Mouse (Mus musculus): ENCODE measurements at regions not wholly inside any gene's neighbourhood (a gene's known extent, or its start where the extent isn't known, plus 50 kb on each side); places are given as distances from the start of the nearest gene placed in this dataset.
A peak's percentile ranks its signal among the peaks of the same experiment; 100 is the strongest.

DNA sequence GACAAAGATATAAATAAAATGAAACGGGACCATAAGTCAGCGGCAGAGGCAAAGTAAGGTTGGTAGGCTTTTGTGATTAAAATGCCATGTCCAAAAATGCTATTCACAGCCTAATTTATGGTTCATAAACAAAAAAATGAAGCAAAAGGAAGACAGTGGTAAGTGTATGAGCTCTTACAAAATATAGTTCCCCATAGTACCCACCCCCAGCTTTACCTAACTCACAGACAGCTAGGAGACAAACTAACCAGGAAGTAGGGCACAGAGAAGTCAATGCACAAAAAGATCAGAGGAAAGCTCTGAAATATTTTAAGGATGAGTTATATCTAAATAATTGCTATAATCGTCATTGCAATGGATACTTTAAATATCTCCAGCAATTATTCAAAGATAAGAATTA is 249.9 kb downstream of the Mex3b start:
- intact Hi-C loops (cut with DNase I; ENCODE audit: low total_unique reads), result no loop called here
- no peak for DNase-seq

- intact Hi-C loops (cut with DNase I; ENCODE audit: low total_unique reads), result no loop called here
- no peak for DNase-seq
Observed at GRCm38 (mm10) chr7:83126196-83126595, 259.1 kb downstream of the Mex3b start.

DNA sequence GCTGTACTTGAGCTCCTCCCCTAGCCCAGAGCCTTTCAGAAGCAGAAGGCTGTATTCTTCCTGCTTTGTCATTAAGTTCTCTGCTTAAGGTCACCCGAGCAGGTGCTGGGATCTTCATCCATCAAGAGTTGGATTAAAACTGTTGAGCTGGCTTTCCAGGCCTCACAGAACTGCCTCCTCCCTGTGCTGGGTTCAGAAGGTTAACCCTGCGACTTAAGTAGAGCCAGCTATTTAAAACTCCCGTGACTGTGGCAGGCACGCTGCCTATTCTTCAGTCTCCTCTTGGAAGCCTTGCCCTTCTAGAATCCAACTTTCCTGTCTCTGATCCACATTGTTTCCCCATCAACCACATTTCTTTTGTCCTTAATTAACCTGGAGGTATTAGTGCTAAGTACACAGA is 273.1 kb downstream of the Mex3b start:
- peak; percentile 37 for DNase-seq
- intact Hi-C loops (cut with DNase I; ENCODE audit: low total_unique reads), result no loop called here

DNA sequence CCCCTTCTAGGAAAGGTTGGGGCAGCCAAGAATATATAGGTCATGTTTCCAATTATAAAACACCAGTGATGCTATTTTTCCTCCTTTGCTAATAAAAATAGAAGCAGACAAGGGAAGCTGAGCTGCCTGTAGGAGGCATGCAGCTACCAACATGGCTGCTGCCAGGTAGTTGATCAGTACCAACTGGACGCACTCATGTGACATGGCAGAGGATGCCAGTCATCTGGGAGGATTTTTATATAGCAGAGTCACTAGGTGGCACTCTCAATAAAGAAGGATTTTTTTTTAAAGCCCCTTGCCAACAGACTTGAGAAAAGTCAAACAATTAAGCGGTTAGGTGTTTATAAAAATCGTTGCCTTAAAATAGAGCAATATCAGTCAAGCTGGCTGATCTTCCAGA is 273.5 kb downstream of the Mex3b start:
- intact Hi-C loops (cut with DNase I; ENCODE audit: low total_unique reads), result no loop called here

GRCm38 (mm10) chr7:83144018-83144417 is 276.9 kb downstream of the Mex3b start:
- no peak for DNase-seq
- intact Hi-C loops (cut with DNase I; ENCODE audit: low total_unique reads), result no loop called here

More for the DNA sequence above, 273.5 kb downstream of the Mex3b start:
- peak; percentile 14 for DNase-seq

GRCm38 (mm10) chr7:83145551-83145950 is 278.4 kb downstream of the Mex3b start:
- no peak for DNase-seq
- intact Hi-C loops (cut with DNase I; ENCODE audit: low total_unique reads), result no loop called here

DNA sequence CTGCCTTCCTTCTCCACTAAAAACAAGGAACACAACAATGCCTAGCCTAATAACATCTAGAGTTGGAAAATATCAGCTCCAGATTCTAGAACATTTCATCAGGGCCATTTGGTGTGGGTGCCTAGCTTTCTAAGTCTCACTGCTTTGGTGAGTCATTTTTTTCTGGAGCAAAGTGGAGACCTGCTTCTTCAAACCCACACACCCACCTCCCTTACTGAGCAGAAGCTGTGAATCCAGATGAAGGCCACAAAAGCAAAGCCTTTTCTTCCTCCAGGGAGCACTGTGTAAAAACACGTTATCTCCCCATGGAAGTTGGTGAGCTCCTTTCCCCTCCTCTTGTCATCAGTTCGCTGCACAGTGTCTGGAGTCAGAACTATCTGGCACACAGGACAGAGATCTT is 294.1 kb downstream of the Mex3b start:
- no peak for DNase-seq
- intact Hi-C loops (cut with DNase I; ENCODE audit: low total_unique reads), result no loop called here

DNA sequence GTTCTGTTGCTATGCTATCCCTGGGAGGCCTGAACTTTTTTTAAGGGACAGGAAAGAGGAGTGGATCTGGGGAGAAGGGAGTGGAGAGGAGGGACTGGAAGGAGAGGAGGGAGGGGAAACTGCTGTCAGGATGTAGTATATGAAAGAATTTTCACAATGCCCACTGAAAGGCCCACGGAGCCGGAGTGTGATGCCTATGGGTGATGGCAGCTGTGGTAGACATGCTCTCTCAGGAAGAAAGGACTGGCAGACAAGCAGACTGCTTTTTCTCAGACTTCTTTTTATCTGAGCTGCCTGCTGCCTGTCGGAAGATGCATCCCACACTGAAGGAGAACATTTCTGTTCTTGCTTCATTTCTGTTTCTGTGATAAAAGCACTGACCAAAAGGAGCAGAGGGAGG is 295.7 kb downstream of the Mex3b start:
- intact Hi-C loops (cut with DNase I; ENCODE audit: low total_unique reads), result no loop called here
- DNase-seq, result no peak

GRCm38 (mm10) chr7:83179403-83179802 is 312.3 kb downstream of the Mex3b start:
- no peak for DNase-seq
- intact Hi-C loops (cut with DNase I; ENCODE audit: low total_unique reads), result no loop called here

DNA sequence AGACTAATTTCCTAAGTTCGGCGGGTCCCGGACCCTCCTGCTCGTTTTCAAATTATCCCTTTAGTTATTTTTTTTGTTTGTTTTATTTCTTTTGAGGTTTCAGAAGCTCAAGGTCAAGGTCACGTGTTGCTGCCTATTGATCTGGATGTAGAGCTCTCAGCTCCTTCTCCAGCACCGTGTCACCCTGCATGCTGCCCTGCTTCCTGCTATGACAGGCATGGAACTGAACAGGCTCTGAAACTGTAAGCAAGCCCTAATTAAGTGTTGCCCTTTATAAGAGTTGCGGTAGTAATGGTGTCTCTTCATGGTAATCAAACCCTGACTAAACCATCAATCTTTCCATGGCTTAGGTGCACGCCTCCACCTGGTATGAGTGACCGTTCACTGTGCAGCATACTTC is 319.2 kb downstream of the Mex3b start:
- intact Hi-C loops (cut with DNase I; ENCODE audit: low total_unique reads), result no loop called here
- DNase-seq, result no peak

DNA sequence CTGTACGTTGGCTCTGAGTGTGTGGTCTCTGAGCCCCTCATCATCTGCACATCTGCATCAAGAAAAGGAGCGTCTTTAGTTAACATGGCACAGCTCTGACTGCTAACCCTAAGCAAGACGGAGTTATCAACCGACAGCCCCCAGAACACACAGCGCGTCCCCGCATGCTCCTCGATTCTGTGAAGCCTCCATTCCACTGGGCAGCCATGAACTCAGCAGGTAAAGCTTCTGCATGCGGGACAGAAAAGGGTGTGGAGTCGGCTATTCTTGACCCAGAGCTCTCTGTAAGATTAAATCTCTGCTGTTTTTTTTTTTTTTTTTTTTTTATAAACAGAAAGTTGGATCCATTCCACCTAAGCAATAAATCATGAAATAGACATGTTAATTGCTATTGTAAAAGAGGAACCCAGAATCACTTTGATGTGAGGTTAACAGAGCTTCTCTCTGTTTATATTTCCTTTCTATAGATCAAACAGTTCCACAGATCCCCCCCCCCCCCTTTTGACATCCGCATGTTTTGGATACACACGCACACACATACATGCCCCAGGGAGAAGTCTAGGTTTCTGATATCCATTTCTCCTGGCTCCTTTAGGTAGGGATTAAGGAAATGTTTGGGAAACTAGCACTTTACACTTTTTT is 328.9 kb downstream of the Mex3b start:
- no peak for DNase-seq
- intact Hi-C loops (cut with DNase I; ENCODE audit: low total_unique reads), result no loop called here

- DNase-seq, result no peak
- intact Hi-C loops (cut with DNase I; ENCODE audit: low total_unique reads), result no loop called here
Observed at GRCm38 (mm10) chr7:83197490-83197889, 330.4 kb downstream of the Mex3b start.

- DNase-seq, result no peak
- intact Hi-C loops (cut with DNase I; ENCODE audit: low total_unique reads), result no loop called here
Observed at GRCm38 (mm10) chr7:83201126-83201686, 334.1 kb downstream of the Mex3b start.

- intact Hi-C loops (cut with DNase I; ENCODE audit: low total_unique reads), result no loop called here
- DNase-seq, result peak; percentile 61
Observed at GRCm38 (mm10) chr7:83201768-83202493, 334.8 kb downstream of the Mex3b start.

- intact Hi-C loops (cut with DNase I; ENCODE audit: low total_unique reads), result no loop called here
- no peak for DNase-seq
Observed at GRCm38 (mm10) chr7:83203311-83204012, 336.3 kb downstream of the Mex3b start.

DNA sequence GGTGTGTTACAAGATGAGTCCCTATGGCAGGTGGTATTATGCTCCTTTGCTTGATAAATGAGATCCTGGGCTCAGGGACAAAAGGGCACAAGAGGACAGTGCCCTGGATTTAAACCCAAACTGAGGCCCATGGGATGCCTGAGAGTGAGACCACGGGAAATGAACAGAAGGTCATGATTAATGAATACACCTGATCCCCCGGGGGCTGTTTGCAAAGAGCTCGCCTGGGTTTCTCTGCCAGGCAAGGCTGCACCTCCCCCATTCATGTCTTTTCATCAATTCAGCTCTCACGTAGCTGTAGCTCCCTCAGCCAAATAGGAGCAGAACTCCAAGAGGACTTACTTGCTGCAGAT is 336.9 kb downstream of the Mex3b start:
- intact Hi-C loops (cut with DNase I; ENCODE audit: low total_unique reads), result no loop called here
- DNase-seq, result no peak

DNA sequence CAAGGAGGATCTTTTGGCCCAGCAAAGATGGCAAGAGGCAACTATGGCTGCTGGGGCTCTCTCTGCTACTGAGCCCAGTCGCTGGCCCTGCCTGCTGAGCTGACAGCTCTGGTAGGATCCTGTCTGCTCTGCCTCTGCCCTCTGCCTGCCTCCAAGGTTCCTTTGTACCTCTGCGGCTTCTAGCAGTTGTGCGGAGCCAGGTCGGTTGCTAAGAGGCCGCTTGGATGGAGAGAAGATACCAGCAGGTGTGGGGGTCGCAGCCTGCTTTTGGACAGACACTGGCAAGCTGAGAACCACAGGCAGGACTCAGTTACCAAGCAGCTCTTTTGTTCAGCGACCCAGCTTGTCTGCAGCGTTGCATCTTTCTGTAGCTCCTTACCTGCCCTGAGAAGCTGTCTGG is 337.6 kb downstream of the Mex3b start:
- intact Hi-C loops (cut with DNase I; ENCODE audit: low total_unique reads), result no loop called here
- no peak for DNase-seq

- DNase-seq, result no peak
- intact Hi-C loops (cut with DNase I; ENCODE audit: low total_unique reads), result no loop called here
Observed at GRCm38 (mm10) chr7:83206999-83207398, 339.9 kb downstream of the Mex3b start.

DNA sequence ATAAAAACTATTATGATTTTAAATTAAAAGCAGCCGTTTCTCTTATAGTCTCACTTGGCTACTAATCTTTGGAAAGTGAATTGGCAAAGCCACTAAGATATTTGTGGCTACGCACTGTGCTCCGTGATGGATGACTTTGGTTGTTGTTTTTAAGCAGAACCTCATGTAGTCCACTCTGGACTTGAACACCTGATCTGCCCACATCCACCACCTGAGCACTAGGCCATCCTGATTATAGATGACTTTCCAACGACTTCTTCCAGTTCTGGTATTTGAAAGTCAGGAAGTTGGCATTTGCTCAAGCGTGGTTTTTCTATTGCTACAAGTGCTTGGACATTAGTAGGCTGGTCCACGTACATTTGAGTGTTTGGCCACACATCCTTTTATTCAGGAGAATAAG is 344.5 kb downstream of the Mex3b start:
- intact Hi-C loops (cut with DNase I; ENCODE audit: low total_unique reads), result no loop called here

DNA sequence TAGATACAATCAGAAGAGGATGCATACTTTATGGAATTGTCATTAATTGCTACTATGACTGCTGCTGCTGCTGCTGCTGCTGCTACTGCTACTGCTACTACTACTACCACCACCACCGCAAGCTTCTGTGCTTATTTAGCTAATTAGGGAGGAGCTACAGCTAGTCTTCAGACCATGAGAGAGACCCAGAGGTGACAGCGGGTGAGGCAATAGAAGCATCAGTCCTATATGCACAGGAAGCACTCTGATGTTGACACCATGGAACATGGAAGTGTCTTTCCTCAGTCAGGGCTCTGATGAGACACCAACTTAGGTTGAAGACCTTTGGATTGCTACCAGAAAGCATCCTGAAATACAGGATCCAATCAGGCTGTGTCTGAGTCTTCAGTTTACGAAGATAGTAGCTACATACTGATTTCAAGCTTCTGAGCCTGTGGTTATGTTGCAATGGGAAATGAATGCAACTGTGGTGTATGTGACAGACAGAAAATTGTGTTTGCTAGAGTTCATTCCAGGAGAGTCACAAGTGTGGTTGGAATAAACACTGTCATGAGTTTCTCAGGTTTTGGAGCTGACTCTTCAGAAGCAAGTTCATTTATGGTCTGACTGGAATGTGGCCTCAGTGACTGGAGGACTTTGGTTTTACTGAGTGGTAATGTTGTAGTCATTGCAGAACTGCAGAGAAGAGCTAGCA is 355.0 kb downstream of the Mex3b start:
- intact Hi-C loops (cut with DNase I; ENCODE audit: low total_unique reads), result no loop called here
- DNase-seq, result no peak

More for the DNA sequence above, 344.5 kb downstream of the Mex3b start:
- DNase-seq, result no peak

All from gastrocnemius, postnatal 14 days (tissue).